Mouse (Mus musculus) forebrain, postnatal 0 days (tissue): Measurements from ENCODE around the gene Nrbp1. TPM values are rescaled to one million over a fixed set of nuclear protein-coding genes. Genes with fewer than 3 reads are reported as not detected.

Source experiments
- ATAC-seq: fragments of 200-750 bp; cut with Nextera tagmentation; 2 replicates; pipeline ENCODE4 v1.8.0; 2017; ENCODE audit warnings: mild to moderate bottlenecking, moderate library complexity
- DNase-seq: peaks from one replicate; pipeline ENCODE4 v3.0.0-alpha.2; 2015
- H3K27ac ChIP-seq: fragments of 300-500 bp; sonication (generic); 2 replicates; pipeline ENCODE4 v1.5.1; 2014; ENCODE audit warnings: low read depth, mild to moderate bottlenecking, antibody characterized with exemption, low read length, moderate library complexity, mixed read lengths
- H3K27me3 ChIP-seq: fragments of 300-500 bp; sonication (generic); 2 replicates; pipeline ENCODE4 v1.6.1; 2014; ENCODE audit warnings: mild to moderate bottlenecking, low read length, mixed read lengths; ENCODE audit not compliant: insufficient read depth
- H3K36me3 ChIP-seq: fragments of 300-500 bp; sonication (generic); 2 replicates; pipeline ENCODE4 v1.6.1; 2014; ENCODE audit warnings: mild to moderate bottlenecking, moderate library complexity; ENCODE audit not compliant: insufficient read depth
- H3K4me1 ChIP-seq: fragments of 300-500 bp; sonication (generic); 2 replicates; pipeline ENCODE4 v1.6.1; 2014; ENCODE audit warnings: antibody characterized with exemption; ENCODE audit not compliant: insufficient read depth
- H3K4me2 ChIP-seq: fragments of 300-500 bp; sonication (generic); 2 replicates; pipeline ENCODE4 v1.6.1; 2014; ENCODE audit warnings: low read depth, mild to moderate bottlenecking, moderate library complexity
- H3K4me3 ChIP-seq: fragments of 300-500 bp; sonication (generic); 2 replicates; pipeline ENCODE4 v1.5.1; 2014; ENCODE audit warnings: low read depth, low read length, mixed read lengths
- H3K9ac ChIP-seq: fragments of 300-500 bp; sonication (generic); 2 replicates; pipeline ENCODE4 v1.6.1; 2014; ENCODE audit warnings: mild to moderate bottlenecking
- H3K9me3 ChIP-seq: fragments of 300-500 bp; sonication (generic); 2 replicates; pipeline ENCODE4 v1.6.1; 2016; ENCODE audit warnings: low read length
- CTCF ChIP-seq: sonication (generic); IDR thresholded peaks from 2 replicates; pipeline ENCODE4 v1.5.1; 2016; ENCODE audit warnings: antibody characterized with exemption, control low read depth, low read depth
- WGBS: fragments of 180-500 bp; shearing (Covaris S2); extraction: QIAGEN DNeasy Blood & Tissue Kit; methylation state at CpG from one replicate; pipeline ENCODE4 v1.1.7; 2014; 5-methylcytosine and 5-hydroxymethylcytosine counted together
- polyA plus RNA-seq: library from polyadenylated mRNA; unstranded; fragments of >200 nt; fragmentation: Nextera tagmentation; extraction: Ambion mirVana; gene quantifications from 2 replicates; pipeline ENCODE4 v1.2.1, GENCODE M21; 2015
- total RNA-seq: library from RNA; depleted of rRNA; stranded (reverse); fragments of >200 nt; gene quantifications from 2 replicates; pipeline ENCODE4 v1.2.3, GENCODE M21; 2014; rRNA removed

Nrbp1 gene
- total and polyA plus RNA-seq, 2 experiments from 2014 or later = 106 to 133 TPM

- WGBS = 59% methylated on average over 2 of the region's 2 CpGs
- H3K27me3 ChIP-seq = no peaks in the 10 kb centered on the region
- H3K9me3 ChIP-seq = no peaks in the 10 kb centered on the region
- no peak overlapping the region for H3K4me3 ChIP-seq
- 0 out of 2 replicates have a peak, but pooled peaks cover 8% of the 10 kb centered on the region for H3K4me1 ChIP-seq
- no peak overlapping the region for H3K9ac ChIP-seq
- no peak for TF ChIP-seq CTCF
- no peak overlapping the region for H3K4me2 ChIP-seq
- H3K27ac ChIP-seq = no peak overlapping the region
- no peak for ATAC-seq
- DNase-seq = no peak
- 0 out of 2 replicates have a peak, but pooled peaks cover 1% of the 10 kb centered on the region for H3K36me3 ChIP-seq
Observed at GRCm38 (mm10) chr5:31298486-31298885, 57.8 kb downstream of the Nrbp1 start.

Other genes with a start within 250 kb of the Nrbp1 start
- gene Atraid, start 192.6 kb upstream of the Nrbp1 start, total RNA-seq = 152 and 167 TPM in 2 replicates
- gene Atraid, start 192.6 kb upstream of the Nrbp1 start, polyA plus RNA-seq = 243 and 257 TPM in 2 replicates
- gene Slc5a6, start 191.9 kb upstream of the Nrbp1 start, total RNA-seq = 23.1 and 28.3 TPM in 2 replicates
- 17.3 and 22.2 TPM in 2 replicates for gene Slc5a6, start 191.9 kb upstream of the Nrbp1 start, polyA plus RNA-seq
- gene Cad, start 186.1 kb upstream of the Nrbp1 start, total RNA-seq = 28.7 and 31.1 TPM in 2 replicates
- gene Cad, start 186.1 kb upstream of the Nrbp1 start, polyA plus RNA-seq = 5.2 and 6.4 TPM in 2 replicates
- not detected in 2 replicates for gene Dnajc5g, start 134.6 kb upstream of the Nrbp1 start, total RNA-seq
- gene Dnajc5g, start 134.6 kb upstream of the Nrbp1 start, polyA plus RNA-seq = not detected in 2 replicates
- 2.5 and 2.8 TPM in 2 replicates for gene Slc30a3, start 132.6 kb upstream of the Nrbp1 start, total RNA-seq
- gene Slc30a3, start 132.6 kb upstream of the Nrbp1 start, polyA plus RNA-seq = 3.5 and 4.5 TPM in 2 replicates
- gene Trim54, start 124.2 kb upstream of the Nrbp1 start, total RNA-seq = not detected in 2 replicates
- not detected in 2 replicates for gene Trim54, start 124.2 kb upstream of the Nrbp1 start, polyA plus RNA-seq
- gene Ucn, start 102.0 kb upstream of the Nrbp1 start, total RNA-seq = not detected in 2 replicates
- not detected in 2 replicates for gene Ucn, start 102.0 kb upstream of the Nrbp1 start, polyA plus RNA-seq
- gene Mpv17, start 86.6 kb upstream of the Nrbp1 start, total RNA-seq = 40.0 and 51.5 TPM in 2 replicates
- gene Mpv17, start 86.6 kb upstream of the Nrbp1 start, polyA plus RNA-seq = 27.4 and 38.7 TPM in 2 replicates
- gene Gm29609, start 61.0 kb upstream of the Nrbp1 start, total RNA-seq = 6.4 and 9.3 TPM in 2 replicates
- 1.4 and 2.1 TPM in 2 replicates for gene Gm29609, start 61.0 kb upstream of the Nrbp1 start, polyA plus RNA-seq
- 36.8 and 49.8 TPM in 2 replicates for gene Gtf3c2, start 60.7 kb upstream of the Nrbp1 start, total RNA-seq
- gene Gtf3c2, start 60.7 kb upstream of the Nrbp1 start, polyA plus RNA-seq = 36.2 and 52.9 TPM in 2 replicates
- 91.6 and 104 TPM in 2 replicates for gene Snx17, start 47.6 kb upstream of the Nrbp1 start, total RNA-seq
- 96.9 and 108 TPM in 2 replicates for gene Snx17, start 47.6 kb upstream of the Nrbp1 start, polyA plus RNA-seq
- 45.3 and 70.8 TPM in 2 replicates for gene Eif2b4, start 47.4 kb upstream of the Nrbp1 start, total RNA-seq
- gene Eif2b4, start 47.4 kb upstream of the Nrbp1 start, polyA plus RNA-seq = 76.6 and 95.3 TPM in 2 replicates
- 6.7 and 10.9 TPM in 2 replicates for gene Zfp513, start 38.6 kb upstream of the Nrbp1 start, total RNA-seq
- 10.8 and 11.8 TPM in 2 replicates for gene Zfp513, start 38.6 kb upstream of the Nrbp1 start, polyA plus RNA-seq
- gene Ppm1g, start 20.2 kb upstream of the Nrbp1 start, total RNA-seq = 93.4 and 102 TPM in 2 replicates
- 156 and 175 TPM in 2 replicates for gene Ppm1g, start 20.2 kb upstream of the Nrbp1 start, polyA plus RNA-seq
- gene Gm9970, start 368 bp downstream of the Nrbp1 start, total RNA-seq = 0.62 and 0.92 TPM in 2 replicates
- gene Gm9970, start 368 bp downstream of the Nrbp1 start, polyA plus RNA-seq = 0.29 and 0.51 TPM in 2 replicates
- gene Krtcap3, start 10.8 kb downstream of the Nrbp1 start, total RNA-seq = 2.6 and 8.6 TPM in 2 replicates
- 2.2 and 2.5 TPM in 2 replicates for gene Krtcap3, start 10.8 kb downstream of the Nrbp1 start, polyA plus RNA-seq
- 31.1 and 42.6 TPM in 2 replicates for gene Ift172, start 50.3 kb downstream of the Nrbp1 start, total RNA-seq
- 9.9 and 12.8 TPM in 2 replicates for gene Ift172, start 50.3 kb downstream of the Nrbp1 start, polyA plus RNA-seq
- gene Fndc4, start 55.2 kb downstream of the Nrbp1 start, total RNA-seq = 156 and 201 TPM in 2 replicates
- gene Fndc4, start 55.2 kb downstream of the Nrbp1 start, polyA plus RNA-seq = 108 and 111 TPM in 2 replicates
- gene Gckr, start 56.6 kb downstream of the Nrbp1 start, total RNA-seq = 0.05 and 1.5 TPM in 2 replicates
- gene Gckr, start 56.6 kb downstream of the Nrbp1 start, polyA plus RNA-seq = 0.23 and 0.54 TPM in 2 replicates
- gene Zfp512, start 211.6 kb downstream of the Nrbp1 start, total RNA-seq = 85.0 and 101 TPM in 2 replicates
- 60.3 and 80.2 TPM in 2 replicates for gene Zfp512, start 211.6 kb downstream of the Nrbp1 start, polyA plus RNA-seq
- 0.31 and 1.6 TPM in 2 replicates for gene 4930548H24Rik, start 244.9 kb downstream of the Nrbp1 start, total RNA-seq
- not detected in 2 replicates for gene 4930548H24Rik, start 244.9 kb downstream of the Nrbp1 start, polyA plus RNA-seq